Mouse (Mus musculus): ENCODE data around the gene Rhot1.

DNA sequence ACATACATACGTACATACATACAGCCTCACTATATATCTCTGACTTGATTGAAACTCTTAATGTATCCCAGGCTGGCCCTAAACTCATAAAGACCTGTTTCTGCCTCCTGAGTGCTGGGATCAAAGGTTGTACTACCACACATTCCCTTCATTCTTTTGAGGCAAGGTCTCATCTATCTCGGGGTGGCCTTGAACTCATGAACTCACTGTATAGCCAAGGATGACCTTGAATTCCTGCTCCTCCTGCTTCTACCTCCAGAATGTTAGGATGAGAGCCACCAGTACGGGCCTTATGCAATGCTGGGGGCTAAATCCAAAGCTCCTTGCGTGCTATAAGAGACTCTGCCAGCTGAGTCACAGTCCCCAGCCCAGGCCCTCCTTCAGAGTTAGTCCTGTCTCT is 47.8 kb upstream of the Rhot1 start:
- TF ChIP-seq GATA1 (IDR thresholded peaks at IDR 0.05; ENCODE audit: low read length) (no peak), TAL1 (IDR thresholded peaks at IDR 0.05; ENCODE audit: low read length) (no peak)

Measured in erythroblast, embryonic 14.5 days (primary cell).